7 mouse cellular contexts compared by ENCODE assay signal in the genomic region with DNA sequence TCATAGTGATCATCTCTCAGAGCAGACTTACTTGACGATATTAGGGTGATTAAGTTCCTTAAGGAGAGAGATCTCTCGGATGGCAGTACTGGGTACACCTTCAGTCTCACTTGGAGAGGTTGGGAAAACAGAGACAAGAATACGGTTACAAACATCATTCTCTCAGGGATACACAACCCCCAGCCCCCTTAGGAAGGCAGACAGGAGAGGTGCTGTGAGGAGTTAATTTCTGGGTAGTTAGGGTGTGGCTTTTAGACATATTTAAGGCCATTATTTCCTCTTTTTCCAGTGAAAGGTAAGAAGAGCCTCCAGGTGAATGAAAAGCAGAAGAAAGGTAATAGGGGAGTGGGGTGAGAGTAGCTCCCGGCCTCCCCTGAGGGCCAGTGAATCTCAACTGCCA. TPM values are rescaled to one million over a fixed set of nuclear protein-coding genes. Genes with fewer than 3 reads are reported as not detected.
DNase-seq lines count a peak whose midpoint lies in the region; ATAC-seq and TF ChIP-seq lines count a peak whose summit lies in the region.

Gene Pmel (plus strand): TSS at position 301 of the 400 bp plus-strand sequence.

- 31% methylated on average over 4 of the region's 4 CpGs for WGBS in spleen, adult 2 months
- 23% methylated on average over 4 of the region's 4 CpGs for WGBS in forebrain, embryonic 11.5 days
- WGBS in liver, embryonic 12.5 days (ENCODE audit: insufficient replicate concordance) = 18% methylated on average over 4 of the region's 4 CpGs

- H3K36me3 ChIP-seq in spleen, adult 2 months (ENCODE audit: control insufficient read depth, insufficient read depth, low read length) = peaks cover 10% of the 10 kb centered on the region
- H3K36me3 ChIP-seq in forebrain, embryonic 11.5 days (ENCODE audit: control insufficient read depth, insufficient read depth, low read length) = peaks cover 5% of the 10 kb centered on the region; the same call in 1 of the 2 replicates
- peaks cover 46% of the 10 kb centered on the region for H3K36me3 ChIP-seq in liver, embryonic 12.5 days

- no peak for TF ChIP-seq CTCF in spleen, adult 2 months (IDR thresholded peaks at IDR 0.05; ENCODE audit: extremely low read depth, insufficient read depth, insufficient read length, insufficient replicate concordance)

- peak within 1 kb of the TSS; percentile 74 for H3K9ac ChIP-seq in forebrain, embryonic 11.5 days (ENCODE audit: low read length)
- H3K9ac ChIP-seq in liver, embryonic 12.5 days = peak within 1 kb of the TSS; percentile 81

- H3K27me3 ChIP-seq in spleen, adult 2 months (ENCODE audit: control insufficient read depth, insufficient read depth, low read length) = no peaks in the 10 kb centered on the region
- no peaks in the 10 kb centered on the region for H3K27me3 ChIP-seq in forebrain, embryonic 11.5 days (ENCODE audit: control insufficient read depth, insufficient read depth, low read length)
- no peaks in the 10 kb centered on the region for H3K27me3 ChIP-seq in liver, embryonic 12.5 days (replicated peaks)

- H3K4me2 ChIP-seq in forebrain, embryonic 11.5 days (ENCODE audit: low read depth, low read length, severe bottlenecking) = peak within 1 kb of the TSS; percentile 71
- H3K4me2 ChIP-seq in liver, embryonic 12.5 days = peak within 1 kb of the TSS; percentile 83

- no peak for ATAC-seq in forebrain, embryonic 11.5 days (replicated peaks; ENCODE audit: low FRiP score)
- no peak for ATAC-seq in liver, embryonic 12.5 days
- ATAC-seq in cerebellum, adult (ENCODE audit: insufficient number of reproducible peaks, low FRiP score, low TSS enrichment) = no peak

- peaks cover 3% of the 10 kb centered on the region; the same call in 1 of the 2 replicates for H3K4me1 ChIP-seq in spleen, adult 2 months (ENCODE audit: control insufficient read depth, insufficient read depth, insufficient read length)
- peaks cover 3% of the 10 kb centered on the region; the same call in 1 of the 2 replicates for H3K4me1 ChIP-seq in forebrain, embryonic 11.5 days (replicated peaks; ENCODE audit: control insufficient read depth, insufficient read depth, low read length)
- peaks cover 52% of the 10 kb centered on the region for H3K4me1 ChIP-seq in liver, embryonic 12.5 days

- peak within 1 kb of the TSS; percentile 86 for H3K27ac ChIP-seq in spleen, adult 2 months (ENCODE audit: insufficient read depth, low read length)
- peak within 1 kb of the TSS; percentile 87 for H3K27ac ChIP-seq in forebrain, embryonic 11.5 days (ENCODE audit: low read depth, low read length)
- peak within 1 kb of the TSS; percentile 92 for H3K27ac ChIP-seq in liver, embryonic 12.5 days

- no peak for TF ChIP-seq POLR2A in spleen, adult 2 months (IDR thresholded peaks at IDR 0.05; ENCODE audit: low read depth, low read length)

- peak within 1 kb of the TSS; percentile 90 for H3K4me3 ChIP-seq in spleen, adult 2 months (ENCODE audit: extremely low read depth, insufficient read depth, insufficient read length)
- H3K4me3 ChIP-seq in forebrain, embryonic 11.5 days (ENCODE audit: low read depth, low read length) = peak within 1 kb of the TSS; percentile 57
- H3K4me3 ChIP-seq in liver, embryonic 12.5 days = peak within 1 kb of the TSS; percentile 88

- H3K9me3 ChIP-seq in forebrain, embryonic 11.5 days (ENCODE audit: control insufficient read depth, low read length) = no peaks in the 10 kb centered on the region
- H3K9me3 ChIP-seq in liver, embryonic 12.5 days (replicated peaks) = no peaks in the 10 kb centered on the region

- no peak for DNase-seq in spleen, adult 2 months (ENCODE audit: low read depth in 1 of 2, low spot score in 2 of 2)
- no peak for DNase-seq in spleen, postnatal 14 days (ENCODE audit: low spot score in 2 of 2)
- DNase-seq in forebrain, embryonic 11.5 days (ENCODE audit: low spot score) = no peak
- no peak for DNase-seq in thymus, postnatal 0 days (ENCODE audit: low spot score)
- DNase-seq in adrenal gland, postnatal 4 days (ENCODE audit: low spot score in 2 of 2) = no peak

RNA-seq across cellular contexts. Expression of gene Pmel, which starts in this region (rescaled TPM):
- 0.66 and 9.3 TPM in 2 replicates for polyA plus RNA-seq in spleen, adult 2 months (2012; rRNA removed)
- 1.8 and 4.5 TPM in 2 replicates for polyA plus RNA-seq in forebrain, embryonic 11.5 days (2014; fragmentation: Nextera tagmentation; extraction: Ambion mirVana)
- 0.36 and 0.43 TPM in 2 replicates for polyA plus RNA-seq in liver, embryonic 12.5 days (2016; fragmentation: Nextera tagmentation; extraction: Ambion mirVana)
- polyA plus RNA-seq in thymus, postnatal 0 days (2015; fragmentation: Nextera tagmentation; extraction: Ambion mirVana) = 1.1 and 1.3 TPM in 2 replicates
- 1 to 10 TPM; 2.0 to 2.6 TPM for total RNA-seq in adrenal gland, postnatal 4 days (2021)
